In the genomic region with DNA sequence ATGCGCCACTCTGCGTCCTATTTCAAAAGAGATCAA, we compare ENCODE assay signal across 8 mouse cellular contexts. TPM values are rescaled to one million over a fixed set of nuclear protein-coding genes. Genes with fewer than 3 reads are reported as not detected.
A peak's percentile ranks its signal among the peaks of the same experiment; 100 is the strongest.
DNase-seq lines count a peak whose midpoint lies in the region; ATAC-seq lines count a peak whose summit lies in the region.

Uck2 (minus strand) TSS at position 1 of the 36 bp plus-strand sequence.

- peaks cover 44% of the 10 kb centered on the region for H3K4me1 ChIP-seq in heart, embryonic 10.5 days
- H3K4me1 ChIP-seq in midbrain, embryonic 16.5 days (ENCODE audit: control insufficient read depth, insufficient read depth, low read length), result peaks cover 27% of the 10 kb centered on the region

- H3K9me3 ChIP-seq in heart, embryonic 10.5 days, result no peaks in the 10 kb centered on the region
- H3K9me3 ChIP-seq in midbrain, embryonic 16.5 days (replicated peaks; ENCODE audit: control insufficient read depth, low read length, poor library complexity, severe bottlenecking), result no peaks in the 10 kb centered on the region

- WGBS in heart, embryonic 10.5 days, result 3% methylated on average over 2 of the region's 2 CpGs
- 0% methylated on average over 2 of the region's 2 CpGs for WGBS in midbrain, embryonic 16.5 days

- ATAC-seq in common myeloid progenitor, adult 5-6 weeks (replicated peaks; ENCODE audit: low read depth, poor library complexity, severe bottlenecking), result no peak
- ATAC-seq in midbrain, embryonic 16.5 days, result no peak

- DNase-seq in left cerebral cortex, adult 18-20 months (ENCODE audit: low spot score in 2 of 2), result no peak
- DNase-seq in left cerebral cortex, adult 9 months (ENCODE audit: low spot score in 2 of 2), result no peak
- no peak for DNase-seq in heart, embryonic 10.5 days (ENCODE audit: low spot score)
- DNase-seq in layer of hippocampus, postnatal 36 days, result no peak
- no peak for DNase-seq in T-cell, adult 2 months (ENCODE audit: low spot score)
- DNase-seq in lung, postnatal 14 days, result no peak

- H3K27ac ChIP-seq in heart, embryonic 10.5 days, result peak within 1 kb of the TSS; percentile 99
- H3K27ac ChIP-seq in midbrain, embryonic 16.5 days (ENCODE audit: low read length), result peak within 1 kb of the TSS; percentile 98

- 0 out of 2 replicates have a peak, but pooled peaks cover under 1% of the 10 kb centered on the region for H3K36me3 ChIP-seq in heart, embryonic 10.5 days
- no peaks in the 10 kb centered on the region for H3K36me3 ChIP-seq in midbrain, embryonic 16.5 days (ENCODE audit: control insufficient read depth, insufficient read depth, low read length)

- peaks cover 8% of the 10 kb centered on the region; the same call in 1 of the 2 replicates for H3K27me3 ChIP-seq in heart, embryonic 10.5 days (ENCODE audit: insufficient read depth, poor library complexity, severe bottlenecking)
- H3K27me3 ChIP-seq in midbrain, embryonic 16.5 days (ENCODE audit: control insufficient read depth, insufficient read depth, low read depth, low read length), result no peaks in the 10 kb centered on the region

- peak within 1 kb of the TSS; percentile 86 for H3K9ac ChIP-seq in midbrain, embryonic 16.5 days (ENCODE audit: low read depth, low read length)

- H3K4me2 ChIP-seq in midbrain, embryonic 16.5 days (ENCODE audit: low read length), result peak within 1 kb of the TSS; percentile 59

- peak within 1 kb of the TSS; percentile 97 for H3K4me3 ChIP-seq in heart, embryonic 10.5 days
- H3K4me3 ChIP-seq in midbrain, embryonic 16.5 days (ENCODE audit: low read depth, low read length), result peak within 1 kb of the TSS; percentile 94

RNA-seq across cellular contexts. Expression of gene Uck2, which starts in this region (rescaled TPM):
- total RNA-seq in left cerebral cortex, adult 18-20 months (2021), result 10 to 100 TPM; 29.2 to 39.2 TPM
- 198 and 245 TPM in 2 replicates for total RNA-seq in common myeloid progenitor, adult 5-6 weeks (2017)
- 80.6 and 114 TPM in 2 replicates for polyA plus RNA-seq in heart, embryonic 10.5 days (2016; fragmentation: Nextera tagmentation; extraction: Ambion mirVana)
- 10 to 100 TPM; 38.1 to 39.7 TPM for total RNA-seq in layer of hippocampus, postnatal 36 days (2021)
- polyA plus RNA-seq in midbrain, embryonic 16.5 days (2015; fragmentation: Nextera tagmentation; extraction: Ambion mirVana), result 48.9 and 52.3 TPM in 2 replicates
